Mouse (Mus musculus): ENCODE data around the gene Cdr2l.
"Not testable (repeated sequence)": the region's sequence is repeated elsewhere in the genome, so short reads cannot be mapped to it uniquely, and the experiment has no call there.

Gene Cdr2l

DNA sequence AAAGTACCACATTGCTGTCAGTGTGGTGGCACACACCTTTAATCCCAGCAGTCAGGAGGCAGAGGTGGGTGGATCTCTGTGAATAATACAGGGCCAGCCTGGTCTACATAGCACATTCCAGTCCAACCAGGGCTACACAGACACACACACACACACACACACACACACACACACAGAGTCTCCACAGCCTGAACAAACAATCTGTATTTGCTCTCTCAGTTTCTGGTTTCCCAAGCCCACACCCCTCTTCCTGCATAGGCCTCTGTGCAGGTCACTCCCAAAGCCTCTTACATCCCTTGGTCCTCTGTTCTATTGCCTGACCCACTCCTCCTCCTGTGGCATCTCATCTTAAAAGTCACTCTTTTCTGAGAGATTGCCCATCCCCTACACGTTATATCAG lies 9.7 kb upstream of the Cdr2l start:
- no peak for DNase-seq

DNA sequence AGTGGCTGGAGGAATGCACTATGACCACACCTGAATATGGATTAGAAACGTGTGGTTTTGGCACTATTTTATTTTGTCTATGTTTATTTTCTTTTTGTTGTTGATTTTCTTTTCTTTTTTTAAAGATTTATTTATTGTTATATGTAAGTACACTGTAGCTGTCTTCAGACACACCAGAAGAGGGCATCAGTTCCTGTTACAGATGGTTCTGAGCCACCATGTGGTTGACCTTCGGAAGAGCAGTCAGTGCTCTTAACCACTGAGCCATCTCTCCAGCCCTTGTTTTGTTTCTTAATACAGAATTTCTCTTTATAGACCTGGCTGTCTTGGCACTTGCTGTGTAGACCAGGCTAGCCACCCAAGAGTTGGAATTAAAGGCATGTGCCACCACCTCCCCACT lies 9.0 kb upstream of the Cdr2l start:
- no peak for DNase-seq

DNA sequence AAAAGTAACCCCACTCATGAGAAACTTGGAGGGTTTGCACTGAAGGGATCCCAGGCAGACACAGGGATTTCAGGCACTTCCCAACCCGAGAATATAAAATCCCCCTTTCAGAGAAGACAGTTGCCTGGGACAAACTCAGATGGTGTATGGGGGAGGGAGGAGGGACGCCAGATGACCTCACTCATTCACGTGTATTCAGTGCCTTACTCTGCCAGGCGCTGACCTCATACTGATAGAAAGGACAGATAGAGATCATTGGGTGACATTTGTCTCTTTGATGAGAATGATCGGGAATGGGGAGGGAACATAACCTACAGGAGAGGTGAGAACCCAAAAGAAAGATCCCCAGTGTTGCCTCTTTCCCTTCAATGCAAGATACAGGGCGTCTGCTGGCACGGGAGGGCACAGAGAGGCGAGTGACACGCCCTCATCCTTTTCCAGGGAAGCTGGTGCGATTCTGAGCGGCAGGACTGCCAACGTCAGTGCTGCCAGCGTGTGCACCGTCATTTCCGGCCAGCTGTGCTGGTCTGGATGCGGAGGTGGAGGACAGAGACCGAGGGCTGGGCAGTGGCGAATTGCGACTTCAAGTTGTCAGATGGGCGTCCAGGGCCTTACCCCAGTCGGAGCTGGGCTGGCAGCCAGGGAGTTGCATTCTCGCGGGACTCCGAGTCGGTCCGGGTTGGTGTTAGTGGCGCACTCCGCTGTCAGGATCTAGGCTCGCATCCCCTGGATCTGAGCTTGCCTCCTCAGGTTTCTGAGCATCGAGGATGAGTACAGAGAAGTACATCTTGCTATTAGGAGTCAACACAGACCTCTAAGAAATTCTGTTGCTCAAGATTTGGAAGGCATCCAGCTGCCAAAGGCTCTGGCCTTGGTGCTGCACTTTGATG lies 7.7 kb upstream of the Cdr2l start:
- DNase-seq, result peak; percentile 74

DNA sequence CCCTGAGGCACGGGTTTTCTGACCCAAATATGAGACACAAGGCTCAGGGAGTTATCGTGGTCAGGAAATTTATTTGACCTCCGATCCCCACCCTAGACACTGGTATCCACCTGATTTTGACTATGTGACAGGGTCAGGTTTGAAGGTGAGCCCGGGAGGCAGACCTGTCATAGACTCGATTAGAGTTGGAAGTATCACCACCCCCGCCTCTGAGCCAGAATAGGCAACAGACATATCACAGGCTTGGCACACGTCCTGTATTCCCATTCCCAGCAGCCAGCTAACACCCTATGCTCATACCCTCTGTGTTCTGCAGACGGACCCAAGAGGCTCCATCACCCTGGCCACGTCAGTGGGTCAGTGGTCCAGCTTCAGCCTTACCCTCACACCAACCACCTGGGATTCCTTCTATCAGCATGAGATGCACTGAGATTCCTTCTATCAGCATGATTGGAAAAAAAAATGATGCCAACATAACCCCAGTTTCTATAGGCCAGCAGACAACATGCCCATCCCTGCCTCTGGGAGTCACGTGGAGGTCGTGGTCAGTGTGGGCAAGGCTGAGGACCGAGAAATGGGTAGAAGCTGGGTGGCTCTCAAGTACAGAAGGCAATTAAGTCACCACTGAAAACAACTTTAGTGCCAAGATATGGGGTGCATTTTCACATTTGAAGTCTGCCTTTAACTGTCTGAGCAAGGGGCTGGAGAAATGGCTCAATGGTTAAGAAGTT lies 6.9 kb upstream of the Cdr2l start:
- peak; percentile 34 for DNase-seq

DNA sequence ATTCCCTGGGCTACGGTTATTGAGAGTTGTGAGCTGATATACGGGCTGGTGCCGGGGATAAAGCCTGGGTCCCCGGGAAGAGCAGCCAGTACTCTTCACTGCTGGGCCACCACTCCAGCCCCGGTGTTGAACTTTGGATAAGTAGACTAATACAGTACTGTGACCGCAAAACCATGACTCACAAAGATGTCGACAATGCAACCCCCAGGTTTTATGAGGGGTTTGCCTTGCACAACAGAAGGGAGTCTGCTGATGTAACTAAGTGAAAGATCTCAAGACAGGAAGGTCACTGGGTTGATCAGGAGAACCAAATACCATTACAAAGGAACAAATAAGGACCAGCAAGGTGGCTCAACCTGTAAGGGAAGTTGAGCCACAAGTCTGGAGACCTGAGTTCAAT lies 5.0 kb upstream of the Cdr2l start:
- DNase-seq, result no peak

DNA sequence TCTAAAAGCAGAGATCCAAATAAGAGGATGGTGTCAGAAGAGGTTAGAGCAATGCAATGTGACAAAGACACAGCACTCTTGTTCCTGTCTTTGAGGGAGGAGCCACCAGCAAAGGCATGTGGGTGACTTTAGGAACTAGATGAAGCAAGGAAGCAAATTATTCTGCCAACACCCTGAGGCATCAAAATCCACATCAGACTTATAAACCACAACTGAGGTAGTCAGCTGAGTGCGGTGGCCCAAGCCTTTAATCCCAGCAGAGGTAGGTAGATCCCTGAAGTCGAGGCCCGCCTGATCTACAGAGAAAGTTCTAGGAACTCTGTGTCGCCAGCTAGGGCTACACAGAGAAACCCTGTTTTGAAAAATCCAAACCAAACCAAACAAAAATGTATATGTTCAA lies 4.5 kb upstream of the Cdr2l start:
- DNase-seq, result no peak

DNA sequence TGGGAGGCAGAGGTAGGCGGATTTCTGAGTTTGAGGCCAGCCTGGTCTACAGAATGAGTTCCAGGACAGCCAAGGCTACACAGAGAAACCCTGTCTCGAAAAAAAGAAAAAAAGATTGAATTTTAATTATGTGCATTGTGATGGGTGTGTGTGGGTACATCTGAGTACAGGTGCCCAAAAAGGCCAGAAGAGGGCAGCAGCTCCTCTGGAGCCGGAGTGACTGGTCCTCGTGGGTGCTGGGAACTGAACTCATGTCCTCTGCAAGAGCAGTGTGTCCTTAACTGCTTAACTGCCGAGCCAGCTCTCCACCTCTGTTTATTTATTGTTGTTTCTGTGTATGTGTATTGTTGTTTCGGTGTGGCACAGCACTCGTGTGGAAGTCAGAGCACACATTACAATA lies 3.9 kb upstream of the Cdr2l start:
- DNase-seq, result no peak

DNA sequence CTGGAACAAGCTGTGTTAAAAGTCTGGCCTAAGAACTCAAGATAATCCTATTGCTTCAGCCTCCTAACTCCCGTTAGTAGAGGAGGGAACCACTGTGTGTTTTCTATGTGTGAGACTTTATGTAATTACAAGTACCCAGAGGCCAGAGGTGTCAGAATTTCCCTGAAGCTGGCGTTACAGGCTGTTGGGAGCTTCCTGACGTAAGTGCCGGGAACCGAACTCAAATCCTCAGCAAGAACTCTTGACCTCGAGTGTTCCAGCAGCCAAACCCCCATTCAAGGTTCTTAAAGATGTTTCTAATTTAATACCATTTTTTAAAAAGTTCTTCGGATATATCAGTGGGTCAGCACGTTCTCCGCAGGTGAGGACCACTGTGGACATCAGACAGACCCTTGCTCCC lies 440 bp upstream of the Cdr2l start:
- DNase-seq, result no peak

DNA sequence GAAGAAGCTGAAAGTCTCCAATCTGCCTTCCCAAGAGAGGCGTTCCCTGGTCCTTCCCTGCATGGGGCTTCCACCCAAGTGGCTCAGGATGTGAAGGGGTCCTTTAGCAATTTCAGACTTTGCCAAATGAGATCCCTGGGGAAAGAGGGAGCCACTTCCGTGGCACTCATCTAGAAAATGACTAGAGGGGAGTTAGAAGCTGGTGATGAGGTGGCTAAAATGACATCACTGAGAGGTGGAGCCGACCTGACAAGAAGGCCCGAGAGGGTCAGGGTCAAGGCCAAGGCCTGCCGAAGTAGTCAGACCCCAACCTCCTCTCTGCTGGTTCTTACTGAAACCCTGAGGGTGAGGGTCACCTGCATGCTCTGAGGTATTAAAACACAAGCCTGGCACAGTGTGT lies 1.2 kb downstream of the Cdr2l start:
- no peak for DNase-seq

DNA sequence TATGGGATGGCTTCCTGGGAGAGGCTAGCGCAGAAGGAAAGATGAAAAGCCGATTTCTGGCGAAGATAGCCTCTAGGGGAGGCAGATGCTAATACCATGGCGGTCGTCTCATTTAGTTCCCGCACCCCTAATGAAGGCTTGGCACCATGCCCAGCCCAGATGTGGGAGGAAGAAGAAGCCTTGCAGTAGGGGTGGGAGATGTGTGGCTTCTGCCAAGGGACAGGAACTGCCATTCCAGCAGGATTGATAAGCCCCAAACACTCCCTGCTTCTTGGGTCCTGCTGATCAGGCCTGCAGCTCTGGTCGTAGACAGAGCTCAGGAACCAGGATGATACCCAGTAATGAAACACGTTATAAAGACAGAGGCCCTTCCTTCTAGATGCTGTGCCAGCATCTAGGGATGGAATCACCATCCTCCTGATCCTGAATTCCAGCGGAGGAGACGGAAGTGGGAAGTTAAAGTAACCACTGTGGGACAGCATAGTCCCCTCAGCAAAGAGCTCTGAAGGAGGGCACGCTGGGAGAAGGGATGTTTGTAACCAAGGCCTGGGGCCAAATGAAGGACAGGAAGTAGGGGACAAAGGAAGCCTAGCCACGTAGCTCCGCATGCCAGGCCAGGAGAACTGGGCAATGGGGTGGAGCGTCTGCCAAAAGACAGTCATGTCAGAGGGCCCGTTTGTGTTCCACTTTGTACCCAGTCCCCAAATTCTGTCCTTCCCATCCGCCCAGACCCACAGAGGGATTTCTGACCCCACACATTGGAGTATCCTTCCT lies 2.2 kb downstream of the Cdr2l start:
- DNase-seq, result peak; percentile 38

DNA sequence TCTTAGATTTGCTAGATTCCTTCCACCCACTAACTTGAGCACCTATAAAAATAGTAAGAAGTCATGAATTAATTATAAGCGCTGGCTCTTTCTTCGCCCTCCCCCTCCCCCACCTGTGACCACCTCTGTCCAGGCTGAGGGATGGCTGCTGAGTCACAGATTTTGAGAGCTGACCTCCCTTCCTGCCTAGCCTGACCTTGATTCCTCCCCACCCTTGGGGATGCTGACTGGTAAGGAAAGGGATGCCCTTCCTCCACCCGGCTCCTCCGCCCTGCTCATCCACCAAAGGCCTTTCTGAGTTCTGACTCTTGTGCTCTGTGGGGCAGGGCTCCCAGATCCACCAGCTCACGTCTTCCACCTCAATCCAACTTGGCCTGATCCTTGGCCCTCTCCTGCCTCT lies 2.9 kb downstream of the Cdr2l start:
- DNase-seq, result no peak

DNA sequence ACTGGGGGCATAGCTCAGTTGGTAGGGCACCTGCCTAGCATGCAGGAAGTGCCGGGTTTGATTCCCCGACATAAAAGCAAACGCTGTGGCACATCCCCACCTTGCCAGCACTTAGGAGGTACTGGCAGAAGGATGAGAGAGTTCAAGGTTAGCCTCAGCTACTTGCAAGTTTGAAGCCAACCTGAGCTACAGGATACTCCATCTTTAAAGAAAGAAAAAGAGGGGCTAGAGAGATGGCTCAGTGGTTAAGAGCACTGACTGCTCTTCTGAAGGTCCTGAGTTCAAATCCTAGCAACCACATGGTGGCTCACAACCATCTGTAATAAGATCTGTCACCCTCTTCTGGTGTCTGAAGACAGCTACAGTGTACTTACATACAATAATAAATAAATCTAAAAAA lies 5.1 kb downstream of the Cdr2l start:
- not testable (repeated sequence) for DNase-seq

DNA sequence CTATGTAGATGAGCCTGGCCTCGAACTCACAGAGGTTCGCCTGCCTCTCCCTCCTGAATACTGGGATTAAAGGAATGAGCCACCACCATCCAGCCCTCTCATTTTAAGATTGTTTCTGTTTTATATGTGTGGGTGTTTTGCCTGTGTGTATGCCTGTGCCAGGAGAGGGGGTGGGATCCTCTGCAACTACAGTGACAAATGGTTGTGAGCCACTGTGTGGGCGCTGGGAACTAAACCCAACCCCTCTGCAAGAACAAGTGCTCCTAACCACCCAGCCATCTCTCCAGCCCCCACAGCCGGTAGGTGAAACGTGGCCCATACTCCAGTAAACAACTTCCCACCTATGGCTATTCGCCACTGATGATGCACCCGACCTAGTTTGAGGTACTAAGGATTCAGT lies 9.6 kb downstream of the Cdr2l start:
- no peak for DNase-seq

DNA sequence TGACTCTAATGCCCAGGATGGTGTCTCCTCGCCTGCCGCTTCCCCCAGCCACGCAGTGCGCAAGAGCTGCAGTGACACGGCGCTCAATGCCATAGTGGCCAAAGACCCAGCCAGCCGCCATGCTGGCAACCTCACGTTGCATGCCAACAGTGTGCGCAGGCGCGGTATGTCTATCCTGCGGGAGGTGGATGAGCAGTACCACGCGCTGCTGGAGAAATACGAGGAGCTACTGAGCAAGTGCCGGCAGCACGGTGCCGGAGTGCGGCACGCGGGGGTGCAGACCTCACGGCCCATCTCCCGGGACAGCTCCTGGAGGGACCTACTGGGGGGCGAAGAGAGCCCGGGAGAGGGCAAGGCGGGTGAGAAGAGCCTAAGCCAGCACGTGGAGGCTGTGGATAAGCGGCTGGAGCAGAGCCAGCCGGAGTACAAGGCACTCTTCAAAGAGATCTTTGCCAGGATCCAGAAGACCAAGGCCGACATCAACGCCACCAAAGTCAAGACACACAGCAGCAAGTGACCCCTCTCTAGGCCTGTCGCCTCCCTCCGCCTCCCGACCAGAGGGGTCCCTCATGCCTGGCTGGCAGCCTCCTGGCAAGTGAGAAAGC lies 12.1 kb downstream of the Cdr2l start:
- no peak for DNase-seq

DNA sequence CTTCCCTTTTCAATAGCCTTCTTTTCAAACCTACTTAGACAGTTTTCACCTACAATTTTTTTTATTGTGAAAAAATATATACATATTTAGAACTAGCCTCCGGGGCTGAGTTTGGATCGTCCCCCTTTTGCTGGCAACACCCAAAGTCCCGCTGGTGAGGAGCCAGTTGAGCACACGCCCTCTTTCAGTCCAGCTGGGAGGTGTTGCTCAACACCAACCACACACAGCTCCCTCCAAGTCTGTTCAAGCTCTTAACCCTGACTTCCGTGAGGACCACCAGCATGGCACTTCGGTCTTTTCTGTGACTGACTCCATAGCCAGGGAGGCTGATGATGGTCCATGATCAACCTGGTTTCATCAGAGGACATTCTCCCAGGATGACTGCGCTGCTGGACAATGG lies 16.4 kb downstream of the Cdr2l start:
- no peak for DNase-seq

DNA sequence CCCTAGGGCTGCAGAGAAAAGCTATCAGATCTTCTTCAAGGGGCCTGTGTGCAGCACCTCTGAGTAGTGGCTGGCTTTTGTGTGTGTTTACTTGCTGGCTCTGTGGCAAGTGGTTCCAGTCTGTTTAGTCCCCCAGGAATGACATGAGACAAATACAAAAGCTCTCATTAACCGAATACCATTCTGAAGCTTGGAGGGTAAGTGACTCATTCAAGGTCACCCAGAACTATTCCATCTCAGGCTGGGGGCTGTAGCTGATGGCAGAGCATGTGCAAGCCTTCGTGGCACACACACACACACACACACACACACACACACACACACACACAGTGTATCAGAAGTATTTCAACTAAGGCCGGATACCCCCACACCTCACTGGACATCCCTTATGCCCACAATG lies 18.4 kb downstream of the Cdr2l start:
- no peak for DNase-seq

DNA sequence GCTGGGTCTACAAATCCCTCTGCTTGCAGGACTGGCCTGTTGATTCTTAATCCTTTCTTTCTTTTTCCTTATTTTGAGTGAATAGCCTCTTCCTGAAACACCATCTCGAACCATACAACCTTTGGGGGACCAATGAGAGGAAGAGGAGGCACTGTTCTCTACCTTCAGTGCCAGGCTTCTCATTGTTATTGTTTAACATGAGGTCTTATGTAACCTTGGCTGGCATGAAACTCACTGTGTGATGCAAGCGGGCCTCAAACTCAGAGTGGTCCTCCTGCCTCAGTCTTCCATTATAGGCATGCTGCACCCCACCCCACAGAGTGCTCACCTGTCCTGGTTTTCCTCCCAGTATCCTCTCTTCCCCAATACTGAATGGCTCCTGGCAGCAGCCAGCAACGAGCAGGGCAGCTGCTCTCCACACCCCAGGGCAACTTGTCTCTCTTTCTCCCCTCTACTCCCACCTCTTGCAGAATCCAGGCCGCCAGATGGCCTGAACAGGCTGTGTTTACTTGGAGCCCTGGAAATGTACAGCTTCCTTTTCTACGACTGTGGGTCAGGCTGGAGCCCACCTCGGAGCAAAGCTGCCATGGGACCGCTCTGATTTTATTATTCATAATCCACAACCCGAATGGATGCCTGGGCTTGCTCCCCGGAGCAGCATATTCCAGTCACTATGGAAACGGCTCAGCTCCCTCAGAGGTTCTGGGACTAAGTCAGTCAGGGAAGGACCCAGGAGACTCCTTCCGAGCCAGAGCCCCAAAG lies 19.1 kb downstream of the Cdr2l start:
- DNase-seq, result peak; percentile 65

DNA sequence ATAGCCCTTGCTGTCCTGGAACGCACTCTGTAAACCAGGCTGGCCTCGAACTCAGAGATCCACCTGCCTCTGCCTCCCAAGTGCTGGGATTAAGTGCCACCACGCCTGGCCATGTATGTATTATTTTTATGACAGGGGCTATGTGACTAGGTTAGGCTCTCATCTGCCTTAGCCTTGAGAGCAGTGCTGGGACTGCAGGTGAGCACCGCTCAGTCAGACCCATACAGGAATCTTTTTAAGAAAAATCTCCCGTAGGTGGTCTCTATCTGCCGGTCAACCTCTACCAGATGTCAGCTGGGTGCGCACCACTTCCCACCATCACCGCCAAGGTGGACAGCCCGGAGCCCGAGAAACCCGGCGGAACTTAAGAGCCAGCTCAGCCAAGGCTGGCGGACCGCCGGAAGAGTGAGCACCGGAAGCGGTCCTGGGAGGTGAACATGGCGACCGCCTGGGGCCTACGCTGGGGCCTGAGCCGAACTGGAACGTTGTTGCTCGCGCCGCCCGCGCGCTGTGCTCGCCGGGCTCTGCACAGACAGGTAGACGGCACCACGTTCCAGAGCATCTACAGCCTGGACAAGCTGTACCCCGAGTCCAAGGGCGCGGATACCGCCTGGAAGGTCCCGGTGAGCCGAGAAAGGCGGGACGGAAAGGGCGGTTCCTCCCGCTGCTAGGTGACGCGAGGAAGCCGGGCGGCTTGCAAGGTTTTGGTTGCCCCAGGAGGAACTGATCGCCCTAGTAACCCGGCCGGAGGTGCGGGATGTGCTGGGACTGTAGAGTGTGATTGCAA lies 21.8 kb downstream of the Cdr2l start, which contains the start of gene Mrpl58:
Mrpl58 (plus strand) TSS at position 415 of the 787 bp plus-strand sequence.
- DNase-seq, result peak; percentile 91

DNA sequence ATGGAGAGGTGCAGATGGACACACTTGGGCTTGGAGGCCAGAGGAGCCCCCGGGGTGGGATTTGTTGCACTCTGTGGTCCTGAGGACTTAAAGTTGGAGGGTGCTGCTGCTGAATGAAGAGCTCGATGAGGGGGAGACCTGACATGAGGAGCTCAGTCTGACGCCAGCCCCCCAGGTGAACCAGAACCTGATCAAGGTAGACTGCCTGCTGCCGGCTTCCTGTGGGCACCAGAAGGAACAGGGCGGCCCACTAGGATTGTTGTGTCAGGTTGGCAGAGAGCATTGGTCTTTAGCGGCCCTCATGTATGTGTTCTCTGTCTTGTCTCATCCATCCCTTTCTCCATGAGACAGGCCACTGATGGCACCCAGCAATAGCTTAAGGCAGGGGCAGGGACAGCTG lies 24.0 kb downstream of the Cdr2l start:
- DNase-seq, result no peak

DNA sequence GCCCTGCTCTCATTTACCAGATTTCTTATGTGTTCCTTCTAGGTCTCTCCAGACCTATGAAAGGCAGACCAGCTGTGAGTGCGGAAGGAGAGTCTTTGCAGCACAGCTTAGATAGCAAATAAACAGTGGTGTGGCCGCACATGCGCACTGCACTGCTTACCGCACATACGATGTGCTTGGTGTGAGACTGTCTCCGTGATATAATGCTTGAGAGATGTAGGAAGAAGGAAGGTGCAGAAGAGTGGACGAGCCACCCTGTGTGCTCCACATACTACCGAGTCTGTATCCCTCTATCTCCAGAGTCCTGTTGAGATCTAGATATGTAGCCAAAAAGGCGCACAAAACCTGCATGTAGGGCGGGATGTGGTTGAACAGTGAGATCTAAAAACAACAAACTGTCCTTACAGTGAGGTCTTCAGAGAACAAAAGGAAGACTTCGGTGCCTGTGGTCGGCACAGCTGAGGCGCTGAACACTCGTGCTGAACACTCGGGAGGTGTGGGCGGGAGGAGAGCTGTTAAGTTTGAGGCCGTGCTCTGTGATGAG lies 25.2 kb downstream of the Cdr2l start:
- no peak for DNase-seq

DNA sequence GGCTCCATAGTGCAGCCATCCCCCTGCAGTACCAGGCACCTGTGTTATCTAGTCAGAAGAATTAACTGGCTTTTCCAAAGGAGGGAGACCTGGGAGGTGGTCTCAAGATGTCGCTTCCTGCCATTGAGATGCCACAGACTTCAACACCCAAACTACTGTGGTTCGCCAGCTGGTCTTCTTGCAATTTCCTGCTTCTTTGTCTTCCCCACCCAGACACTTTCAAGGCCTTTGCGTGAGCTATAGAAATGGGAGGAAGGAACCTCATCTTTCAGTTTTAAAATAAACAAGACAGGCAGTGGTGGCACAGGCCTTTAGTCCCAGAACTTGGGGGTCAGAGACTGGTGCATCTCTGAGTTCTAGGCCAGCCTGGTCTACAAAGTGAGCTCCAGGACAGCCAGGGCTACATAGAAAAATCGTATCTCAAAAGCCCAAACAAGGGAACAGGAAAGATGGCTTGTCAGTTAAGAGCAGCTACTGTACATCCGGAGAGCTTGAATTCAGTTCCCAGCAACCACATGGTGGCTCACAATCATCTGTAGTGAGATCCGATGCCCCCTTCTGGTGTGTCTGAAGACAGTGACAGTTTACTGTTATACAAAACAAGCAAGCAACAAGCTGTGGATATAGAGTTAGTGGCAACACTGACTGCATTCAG lies 26.7 kb downstream of the Cdr2l start:
- no peak for DNase-seq
